Mouse (Mus musculus): ENCODE data around the gene Pik3r1. TPM values are rescaled to one million over a fixed set of nuclear protein-coding genes. Genes with fewer than 3 reads are reported as not detected.

Pik3r1 gene
- polyA plus RNA-seq, 1 experiment: 35.2 TPM

GRCm38 (mm10) chr13:101728816-101729215 lies 39.2 kb downstream of the Pik3r1 start:
- no peaks in the 10 kb centered on the region for H3K27me3 ChIP-seq (ENCODE audit: control insufficient read depth, insufficient read depth, low read length)
- H3K4me1 ChIP-seq (replicated peaks; ENCODE audit: control insufficient read depth, insufficient read depth, low read length): peaks cover 14% of the 10 kb centered on the region
- WGBS: 71% methylated on average over 7 of the region's 7 CpGs
- H3K4me3 ChIP-seq (ENCODE audit: control insufficient read depth, insufficient read depth, low read length): no peak overlapping the region
- DNase-seq: no peak
- TF ChIP-seq CTCF (IDR thresholded peaks at IDR 0.05; ENCODE audit: borderline replicate concordance, control insufficient read depth, extremely low read depth, insufficient read depth, low read length, poor library complexity) (no peak), POLR2A (IDR thresholded peaks at IDR 0.05; ENCODE audit: control insufficient read depth, extremely low read depth, insufficient read depth, low read length, poor library complexity) (no peak)
- no peak overlapping the region for H3K27ac ChIP-seq (ENCODE audit: control insufficient read depth, insufficient read depth, low read length)
- no peaks in the 10 kb centered on the region for H3K36me3 ChIP-seq (ENCODE audit: control insufficient read depth, insufficient read depth, low read length)

- no peak for DNase-seq
- no peak overlapping the region for H3K27ac ChIP-seq (ENCODE audit: control insufficient read depth, insufficient read depth, low read length)
- no peaks in the 10 kb centered on the region for H3K27me3 ChIP-seq (ENCODE audit: control insufficient read depth, insufficient read depth, low read length)
- peaks cover 13% of the 10 kb centered on the region for H3K4me1 ChIP-seq (replicated peaks; ENCODE audit: control insufficient read depth, insufficient read depth, low read length)
- no peak overlapping the region for H3K4me3 ChIP-seq (ENCODE audit: control insufficient read depth, insufficient read depth, low read length)
- no peaks in the 10 kb centered on the region for H3K36me3 ChIP-seq (ENCODE audit: control insufficient read depth, insufficient read depth, low read length)
- TF ChIP-seq POLR2A (IDR thresholded peaks at IDR 0.05; ENCODE audit: control insufficient read depth, extremely low read depth, insufficient read depth, low read length, poor library complexity): no peak
- TF ChIP-seq CTCF (IDR thresholded peaks at IDR 0.05; ENCODE audit: borderline replicate concordance, control insufficient read depth, extremely low read depth, insufficient read depth, low read length, poor library complexity): no peak
- 94% methylated on average over 3 of the region's 3 CpGs for WGBS
Measured at GRCm38 (mm10) chr13:101728300-101728699, 39.7 kb downstream of the Pik3r1 start.

GRCm38 (mm10) chr13:101727837-101728236 lies 40.2 kb downstream of the Pik3r1 start:
- 89% methylated on average over 5 of the region's 5 CpGs for WGBS
- no peak overlapping the region for H3K4me3 ChIP-seq (ENCODE audit: control insufficient read depth, insufficient read depth, low read length)
- no peak overlapping the region for H3K27ac ChIP-seq (ENCODE audit: control insufficient read depth, insufficient read depth, low read length)
- TF ChIP-seq POLR2A (IDR thresholded peaks at IDR 0.05; ENCODE audit: control insufficient read depth, extremely low read depth, insufficient read depth, low read length, poor library complexity) (no peak), CTCF (IDR thresholded peaks at IDR 0.05; ENCODE audit: borderline replicate concordance, control insufficient read depth, extremely low read depth, insufficient read depth, low read length, poor library complexity) (no peak)
- no peaks in the 10 kb centered on the region for H3K27me3 ChIP-seq (ENCODE audit: control insufficient read depth, insufficient read depth, low read length)
- DNase-seq: no peak
- no peaks in the 10 kb centered on the region for H3K36me3 ChIP-seq (ENCODE audit: control insufficient read depth, insufficient read depth, low read length)
- H3K4me1 ChIP-seq (replicated peaks; ENCODE audit: control insufficient read depth, insufficient read depth, low read length): peaks cover 9% of the 10 kb centered on the region

- WGBS: 98% methylated on average over 3 of the region's 3 CpGs
- no peak for DNase-seq
- Histone ChIP-seq H3K36me3 (ENCODE audit: control insufficient read depth, insufficient read depth, low read length) (no peaks in the 10 kb centered on the region; the same call in 1 of the 2 replicates), H3K4me1 (replicated peaks; ENCODE audit: control insufficient read depth, insufficient read depth, low read length) (peaks cover 6% of the 10 kb centered on the region), H3K27me3 (ENCODE audit: control insufficient read depth, insufficient read depth, low read length) (no peaks in the 10 kb centered on the region), H3K4me3 (ENCODE audit: control insufficient read depth, insufficient read depth, low read length) (no peak overlapping the region), H3K27ac (ENCODE audit: control insufficient read depth, insufficient read depth, low read length) (no peak overlapping the region)
- no peak for TF ChIP-seq POLR2A (IDR thresholded peaks at IDR 0.05; ENCODE audit: control insufficient read depth, extremely low read depth, insufficient read depth, low read length, poor library complexity)
- no peak for TF ChIP-seq CTCF (IDR thresholded peaks at IDR 0.05; ENCODE audit: borderline replicate concordance, control insufficient read depth, extremely low read depth, insufficient read depth, low read length, poor library complexity)
Measured at GRCm38 (mm10) chr13:101726922-101727321, 41.1 kb downstream of the Pik3r1 start.

GRCm38 (mm10) chr13:101721901-101722595 lies 46.0 kb downstream of the Pik3r1 start:
- Histone ChIP-seq H3K27ac (ENCODE audit: control insufficient read depth, insufficient read depth, low read length) (no peak overlapping the region), H3K4me3 (ENCODE audit: control insufficient read depth, insufficient read depth, low read length) (no peak overlapping the region), H3K4me1 (replicated peaks; ENCODE audit: control insufficient read depth, insufficient read depth, low read length) (peaks cover 5% of the 10 kb centered on the region), H3K27me3 (ENCODE audit: control insufficient read depth, insufficient read depth, low read length) (no peaks in the 10 kb centered on the region), H3K36me3 (ENCODE audit: control insufficient read depth, insufficient read depth, low read length) (no peaks in the 10 kb centered on the region; the same call in 1 of the 2 replicates)
- DNase-seq: no peak
- no peak for TF ChIP-seq POLR2A (IDR thresholded peaks at IDR 0.05; ENCODE audit: control insufficient read depth, extremely low read depth, insufficient read depth, low read length, poor library complexity)
- no peak for TF ChIP-seq CTCF (IDR thresholded peaks at IDR 0.05; ENCODE audit: borderline replicate concordance, control insufficient read depth, extremely low read depth, insufficient read depth, low read length, poor library complexity)
- WGBS: 86% methylated on average over 9 of the region's 9 CpGs

- H3K27ac ChIP-seq (ENCODE audit: control insufficient read depth, insufficient read depth, low read length): no peak overlapping the region
- no peak for DNase-seq
- no peaks in the 10 kb centered on the region; the same call in 1 of the 2 replicates for H3K36me3 ChIP-seq (ENCODE audit: control insufficient read depth, insufficient read depth, low read length)
- no peak overlapping the region for H3K4me3 ChIP-seq (ENCODE audit: control insufficient read depth, insufficient read depth, low read length)
- H3K27me3 ChIP-seq (ENCODE audit: control insufficient read depth, insufficient read depth, low read length): no peaks in the 10 kb centered on the region
- no peak for TF ChIP-seq POLR2A (IDR thresholded peaks at IDR 0.05; ENCODE audit: control insufficient read depth, extremely low read depth, insufficient read depth, low read length, poor library complexity)
- TF ChIP-seq CTCF (IDR thresholded peaks at IDR 0.05; ENCODE audit: borderline replicate concordance, control insufficient read depth, extremely low read depth, insufficient read depth, low read length, poor library complexity): no peak
- 50% methylated on average over 2 of the region's 2 CpGs for WGBS
- peaks cover 5% of the 10 kb centered on the region for H3K4me1 ChIP-seq (replicated peaks; ENCODE audit: control insufficient read depth, insufficient read depth, low read length)
Measured at GRCm38 (mm10) chr13:101721154-101721553, 46.9 kb downstream of the Pik3r1 start.

Measured in thymus, adult 2 months (tissue).